Mouse (Mus musculus) thymus, adult 2 months (tissue): ENCODE measurements around the gene Pex26. TPM values are rescaled to one million over a fixed set of nuclear protein-coding genes. Genes with fewer than 3 reads are reported as not detected.

ENCODE experiments used
- DNase-seq: peaks from one replicate; pipeline ENCODE4 v3.0.0; 2021
- H3K27ac ChIP-seq: fragments of 200-500 bp; 2 replicates; pipeline ENCODE4 v1.5.1; 2012; ENCODE audit warnings: low read length, control low read depth; ENCODE audit not compliant: control insufficient read depth, insufficient read depth
- H3K27me3 ChIP-seq: fragments of 200-500 bp; 2 replicates; pipeline ENCODE4 v1.6.1; 2012; ENCODE audit warnings: mild to moderate bottlenecking, low read length, moderate library complexity, mixed read lengths; ENCODE audit not compliant: control insufficient read depth, insufficient read depth
- H3K36me3 ChIP-seq: fragments of 200-500 bp; 2 replicates; pipeline ENCODE4 v1.6.1; 2012; ENCODE audit warnings: mild to moderate bottlenecking, low read length, moderate library complexity; ENCODE audit not compliant: control insufficient read depth, insufficient read depth
- H3K4me1 ChIP-seq: fragments of 200-500 bp; replicated peaks from 2 replicates; pipeline ENCODE4 v1.6.1; 2012; ENCODE audit warnings: low read length; ENCODE audit not compliant: control insufficient read depth, insufficient read depth
- H3K4me3 ChIP-seq: fragments of 200-500 bp; 2 replicates; pipeline ENCODE4 v1.5.1; 2012; ENCODE audit warnings: mild to moderate bottlenecking, low read length, control low read depth, moderate library complexity; ENCODE audit not compliant: control insufficient read depth, insufficient read depth
- CTCF ChIP-seq: fragments of 200-500 bp; IDR thresholded peaks from 2 replicates; pipeline ENCODE4 v1.5.1; 2012; ENCODE audit warnings: mild to moderate bottlenecking, control low read depth, low read length, moderate library complexity, borderline replicate concordance; ENCODE audit not compliant: control insufficient read depth, poor library complexity, insufficient read depth; ENCODE audit errors: extremely low read depth
- POLR2A ChIP-seq: fragments of 200-500 bp; IDR thresholded peaks from 2 replicates; pipeline ENCODE4 v1.6.1; 2012; ENCODE audit warnings: mild to moderate bottlenecking, low read length, control low read depth, moderate library complexity; ENCODE audit not compliant: control insufficient read depth, poor library complexity, insufficient read depth; ENCODE audit errors: extremely low read depth
- WGBS: fragments of 180-500 bp; shearing (Covaris S2); methylation state at CpG from one replicate; pipeline ENCODE4 v1.1.7; 2018; 5-methylcytosine and 5-hydroxymethylcytosine counted together
- polyA plus RNA-seq: library from polyadenylated mRNA; depleted of rRNA; stranded (reverse); fragments of >200 nt; gene quantifications from 2 replicates; pipeline ENCODE4 v1.2.3, GENCODE M21; 2012

Pex26 gene
- polyA plus RNA-seq, 1 experiment = 31.7 TPM

GRCm38 (mm10) chr6:121142298-121142697 is 41.2 kb upstream of the Pex26 start:
- TF ChIP-seq POLR2A (no peak), CTCF (no peak)
- no peak for DNase-seq
- no peaks in the 10 kb centered on the region for H3K36me3 ChIP-seq
- H3K27ac ChIP-seq = no peak overlapping the region
- 76% methylated on average over 7 of the region's 7 CpGs for WGBS
- no peaks in the 10 kb centered on the region for H3K4me1 ChIP-seq
- no peak overlapping the region for H3K4me3 ChIP-seq
- no peaks in the 10 kb centered on the region for H3K27me3 ChIP-seq

GRCm38 (mm10) chr6:121143439-121143838 is 40.0 kb upstream of the Pex26 start:
- Histone ChIP-seq H3K27ac (no peak overlapping the region), H3K27me3 (no peaks in the 10 kb centered on the region), H3K4me3 (no peak overlapping the region), H3K36me3 (no peaks in the 10 kb centered on the region), H3K4me1 (no peaks in the 10 kb centered on the region)
- 92% methylated on average over 8 of the region's 8 CpGs for WGBS
- DNase-seq = no peak
- TF ChIP-seq POLR2A (no peak), CTCF (no peak)

- Histone ChIP-seq H3K36me3 (no peaks in the 10 kb centered on the region), H3K4me3 (no peak overlapping the region), H3K27me3 (no peaks in the 10 kb centered on the region), H3K27ac (no peak overlapping the region), H3K4me1 (no peaks in the 10 kb centered on the region)
- DNase-seq = no peak
- no peak for TF ChIP-seq CTCF
- WGBS = 69% methylated on average over 4 of the region's 4 CpGs
Observed at GRCm38 (mm10) chr6:121144066-121144465, 39.4 kb upstream of the Pex26 start.

- Histone ChIP-seq H3K4me1 (no peaks in the 10 kb centered on the region), H3K27ac (no peak overlapping the region), H3K4me3 (no peak overlapping the region), H3K27me3 (no peaks in the 10 kb centered on the region), H3K36me3 (no peaks in the 10 kb centered on the region)
- 90% methylated on average over 13 of the region's 13 CpGs for WGBS
- DNase-seq = no peak
- TF ChIP-seq CTCF (no peak), POLR2A (no peak)
Observed at GRCm38 (mm10) chr6:121145010-121145604, 38.4 kb upstream of the Pex26 start.

- DNase-seq = no peak
- 95% methylated on average over 8 of the region's 8 CpGs for WGBS
- Histone ChIP-seq H3K27me3 (no peaks in the 10 kb centered on the region), H3K27ac (no peak overlapping the region), H3K4me1 (no peaks in the 10 kb centered on the region), H3K36me3 (no peaks in the 10 kb centered on the region), H3K4me3 (no peak overlapping the region)
- no peak for TF ChIP-seq CTCF
- no peak for TF ChIP-seq POLR2A
Observed at GRCm38 (mm10) chr6:121145906-121146305, 37.6 kb upstream of the Pex26 start.

GRCm38 (mm10) chr6:121146798-121147197 is 36.7 kb upstream of the Pex26 start:
- no peak for TF ChIP-seq POLR2A
- TF ChIP-seq CTCF = no peak
- Histone ChIP-seq H3K4me3 (no peak overlapping the region), H3K4me1 (no peaks in the 10 kb centered on the region), H3K27ac (no peak overlapping the region), H3K36me3 (no peaks in the 10 kb centered on the region), H3K27me3 (no peaks in the 10 kb centered on the region)
- DNase-seq = no peak
- WGBS = 53% methylated on average over 4 of the region's 4 CpGs

- H3K27me3 ChIP-seq = no peaks in the 10 kb centered on the region
- no peaks in the 10 kb centered on the region for H3K4me1 ChIP-seq
Observed at GRCm38 (mm10) chr6:121148360-121148759, 35.1 kb upstream of the Pex26 start.

More at GRCm38 (mm10) chr6:121148360-121148759, 35.1 kb upstream of the Pex26 start:
- no peak for DNase-seq
- Histone ChIP-seq H3K27ac (no peak overlapping the region), H3K4me3 (no peak overlapping the region), H3K36me3 (no peaks in the 10 kb centered on the region)
- WGBS = 60% methylated on average over 3 of the region's 3 CpGs
- TF ChIP-seq CTCF (no peak), POLR2A (no peak)
